Mouse (Mus musculus): Measurements from ENCODE around the gene Pp2d1. TPM values are rescaled to one million over a fixed set of nuclear protein-coding genes. Genes with fewer than 3 reads are reported as not detected.
"Not testable (repeated sequence)": the region's sequence is repeated elsewhere in the genome, so short reads cannot be mapped to it uniquely, and the experiment has no call there.

Pp2d1 gene
- 0.24 and 0.26 TPM in 2 replicates for polyA plus RNA-seq (2015; fragmentation: Nextera tagmentation; extraction: Ambion mirVana)

GRCm38 (mm10) chr17:53539351-53539750 lies at the start of gene Pp2d1:
Pp2d1 (minus strand) TSS chr17:53539451.
- peaks cover 10% of the 10 kb centered on the region for H3K4me1 ChIP-seq
- not testable (repeated sequence) for H3K36me3 ChIP-seq; ATAC-seq (ENCODE audit: borderline replicate concordance, extremely low read depth, low FRiP score, low TSS enrichment); H3K9ac ChIP-seq; H3K4me2 ChIP-seq; H3K27ac ChIP-seq; H3K9me3 ChIP-seq; H3K27me3 ChIP-seq; H3K4me3 ChIP-seq
- 75% methylated on average over 2 of the region's 2 CpGs for WGBS

GRCm38 (mm10) chr17:53588097-53588855 lies 49.0 kb upstream of the Pp2d1 start:
- peak overlapping the region; percentile 48; the same call in 1 of the 2 replicates for H3K27ac ChIP-seq
- H3K9ac ChIP-seq = no peak overlapping the region
- 75% methylated on average over 9 of the region's 9 CpGs for WGBS
- H3K9me3 ChIP-seq = no peaks in the 10 kb centered on the region
- H3K36me3 ChIP-seq = no peaks in the 10 kb centered on the region
- no peak for ATAC-seq (ENCODE audit: borderline replicate concordance, extremely low read depth, low FRiP score, low TSS enrichment)
- peaks cover 15% of the 10 kb centered on the region for H3K4me1 ChIP-seq
- no peak overlapping the region for H3K4me3 ChIP-seq
- no peaks in the 10 kb centered on the region for H3K27me3 ChIP-seq
- H3K4me2 ChIP-seq = no peak overlapping the region

GRCm38 (mm10) chr17:53587074-53587851 lies 48.0 kb upstream of the Pp2d1 start:
- Histone ChIP-seq H3K27ac (peak overlapping the region; percentile 48; the same call in 1 of the 2 replicates), H3K9ac (no peak overlapping the region)
- peak; percentile 52; the same call in 1 of the 2 replicates for ATAC-seq (ENCODE audit: borderline replicate concordance, extremely low read depth, low FRiP score, low TSS enrichment)

GRCm38 (mm10) chr17:53583846-53584579 lies 44.8 kb upstream of the Pp2d1 start:
- Histone ChIP-seq H3K9me3 (no peaks in the 10 kb centered on the region), H3K9ac (no peak overlapping the region), H3K4me2 (no peak overlapping the region), H3K27ac (no peak overlapping the region), H3K36me3 (no peaks in the 10 kb centered on the region), H3K4me3 (no peak overlapping the region), H3K27me3 (no peaks in the 10 kb centered on the region), H3K4me1 (peaks cover 15% of the 10 kb centered on the region)
- 77% methylated on average over 11 of the region's 11 CpGs for WGBS
- ATAC-seq (ENCODE audit: borderline replicate concordance, extremely low read depth, low FRiP score, low TSS enrichment) = no peak

More at GRCm38 (mm10) chr17:53587074-53587851, 48.0 kb upstream of the Pp2d1 start:
- H3K36me3 ChIP-seq = no peaks in the 10 kb centered on the region
- 0 out of 2 replicates have a peak overlapping the region, but pooled peaks have one; percentile 8 for H3K4me2 ChIP-seq
- no peak overlapping the region for H3K4me3 ChIP-seq
- WGBS = 30% methylated on average over 14 of the region's 14 CpGs
- no peaks in the 10 kb centered on the region for H3K27me3 ChIP-seq
- peaks cover 15% of the 10 kb centered on the region for H3K4me1 ChIP-seq
- H3K9me3 ChIP-seq = no peaks in the 10 kb centered on the region

GRCm38 (mm10) chr17:53582805-53583204 lies 43.6 kb upstream of the Pp2d1 start:
- Histone ChIP-seq H3K36me3 (no peaks in the 10 kb centered on the region), H3K27ac (no peak overlapping the region), H3K4me1 (peaks cover 16% of the 10 kb centered on the region)

GRCm38 (mm10) chr17:53582026-53582585 lies 42.9 kb upstream of the Pp2d1 start:
- no peak for ATAC-seq (ENCODE audit: borderline replicate concordance, extremely low read depth, low FRiP score, low TSS enrichment)
- no peak overlapping the region for H3K27ac ChIP-seq
- no peak overlapping the region for H3K9ac ChIP-seq
- H3K4me2 ChIP-seq = no peak overlapping the region
- H3K36me3 ChIP-seq = no peaks in the 10 kb centered on the region
- no peaks in the 10 kb centered on the region for H3K9me3 ChIP-seq
- peaks cover 9% of the 10 kb centered on the region for H3K4me1 ChIP-seq
- 48% methylated on average over 4 of the region's 4 CpGs for WGBS
- H3K4me3 ChIP-seq = no peak overlapping the region
- H3K27me3 ChIP-seq = no peaks in the 10 kb centered on the region

More at GRCm38 (mm10) chr17:53582805-53583204, 43.6 kb upstream of the Pp2d1 start:
- no peak for ATAC-seq (ENCODE audit: borderline replicate concordance, extremely low read depth, low FRiP score, low TSS enrichment)
- Histone ChIP-seq H3K4me3 (no peak overlapping the region), H3K27me3 (no peaks in the 10 kb centered on the region), H3K9ac (no peak overlapping the region), H3K4me2 (no peak overlapping the region), H3K9me3 (no peaks in the 10 kb centered on the region)
- 86% methylated on average over 7 of the region's 7 CpGs for WGBS

- no peak overlapping the region for H3K4me2 ChIP-seq
- 0 out of 2 replicates have a peak, but pooled peaks cover 3% of the 10 kb centered on the region for H3K4me1 ChIP-seq
- no peak overlapping the region for H3K9ac ChIP-seq
- no peak for ATAC-seq (ENCODE audit: borderline replicate concordance, extremely low read depth, low FRiP score, low TSS enrichment)
- no peaks in the 10 kb centered on the region for H3K9me3 ChIP-seq
- no peak overlapping the region for H3K27ac ChIP-seq
- no peaks in the 10 kb centered on the region for H3K36me3 ChIP-seq
- no peak overlapping the region for H3K4me3 ChIP-seq
- WGBS = 61% methylated on average over 3 of the region's 3 CpGs
- no peaks in the 10 kb centered on the region for H3K27me3 ChIP-seq
These were observed 41.0 kb upstream of the Pp2d1 start for GRCm38 (mm10) chr17:53580237-53580636.

GRCm38 (mm10) chr17:53579612-53580011 lies 40.4 kb upstream of the Pp2d1 start:
- WGBS = 67% methylated on average over 4 of the region's 4 CpGs
- Histone ChIP-seq H3K36me3 (no peaks in the 10 kb centered on the region), H3K4me3 (no peak overlapping the region), H3K27me3 (no peaks in the 10 kb centered on the region), H3K9ac (no peak overlapping the region), H3K27ac (no peak overlapping the region), H3K4me1 (0 out of 2 replicates have a peak, but pooled peaks cover 3% of the 10 kb centered on the region), H3K9me3 (no peaks in the 10 kb centered on the region), H3K4me2 (no peak overlapping the region)
- ATAC-seq (ENCODE audit: borderline replicate concordance, extremely low read depth, low FRiP score, low TSS enrichment) = no peak

- Histone ChIP-seq H3K9ac (no peak overlapping the region), H3K4me1 (0 out of 2 replicates have a peak, but pooled peaks cover 3% of the 10 kb centered on the region), H3K27ac (no peak overlapping the region), H3K27me3 (no peaks in the 10 kb centered on the region), H3K36me3 (no peaks in the 10 kb centered on the region), H3K4me2 (no peak overlapping the region), H3K4me3 (no peak overlapping the region), H3K9me3 (no peaks in the 10 kb centered on the region)
- no peak for ATAC-seq (ENCODE audit: borderline replicate concordance, extremely low read depth, low FRiP score, low TSS enrichment)
- 58% methylated on average over 9 of the region's 9 CpGs for WGBS
These were observed 39.5 kb upstream of the Pp2d1 start for GRCm38 (mm10) chr17:53578776-53579175.

GRCm38 (mm10) chr17:53578249-53578648 lies 39.0 kb upstream of the Pp2d1 start:
- H3K36me3 ChIP-seq = no peaks in the 10 kb centered on the region
- 0 out of 2 replicates have a peak, but pooled peaks cover 3% of the 10 kb centered on the region for H3K4me1 ChIP-seq
- H3K27ac ChIP-seq = no peak overlapping the region
- H3K4me2 ChIP-seq = no peak overlapping the region
- WGBS = 74% methylated on average over 6 of the region's 6 CpGs
- H3K4me3 ChIP-seq = no peak overlapping the region
- H3K9me3 ChIP-seq = no peaks in the 10 kb centered on the region
- no peak overlapping the region for H3K9ac ChIP-seq
- H3K27me3 ChIP-seq = no peaks in the 10 kb centered on the region
- ATAC-seq (ENCODE audit: borderline replicate concordance, extremely low read depth, low FRiP score, low TSS enrichment) = no peak

- H3K4me1 ChIP-seq = 0 out of 2 replicates have a peak, but pooled peaks cover 3% of the 10 kb centered on the region
- no peak overlapping the region for H3K4me3 ChIP-seq
- H3K27me3 ChIP-seq = no peaks in the 10 kb centered on the region
- no peak for ATAC-seq (ENCODE audit: borderline replicate concordance, extremely low read depth, low FRiP score, low TSS enrichment)
- WGBS = 72% methylated on average over 5 of the region's 5 CpGs
- H3K36me3 ChIP-seq = no peaks in the 10 kb centered on the region
- no peak overlapping the region for H3K9ac ChIP-seq
- no peak overlapping the region for H3K27ac ChIP-seq
- H3K9me3 ChIP-seq = no peaks in the 10 kb centered on the region
- H3K4me2 ChIP-seq = no peak overlapping the region
These were observed 38.5 kb upstream of the Pp2d1 start for GRCm38 (mm10) chr17:53577754-53578153.

Data from lung, embryonic 15.5 days (tissue).